Mouse (Mus musculus) heart, adult 2 months (tissue): Measurements from ENCODE around the gene 2200002D01Rik.

Experiments used
- CTCF ChIP-seq: fragments of 200-600 bp; IDR thresholded peaks from 2 replicates; pipeline ENCODE4 v1.8.1; 2022; ENCODE audit warnings: antibody characterized with exemption, mild to moderate bottlenecking, moderate library complexity
- EP300 ChIP-seq: fragments of 200-500 bp; IDR thresholded peaks from 2 replicates; pipeline ENCODE4 v1.6.1; 2011; ENCODE audit warnings: low read depth, low read length, control low read depth; ENCODE audit not compliant: insufficient read depth
- POLR2A ChIP-seq: fragments of 200-500 bp; IDR thresholded peaks from 2 replicates; pipeline ENCODE4 v1.6.1; 2011; ENCODE audit warnings: mild to moderate bottlenecking, low read depth, low read length, control low read depth; ENCODE audit not compliant: insufficient read depth

DNA sequence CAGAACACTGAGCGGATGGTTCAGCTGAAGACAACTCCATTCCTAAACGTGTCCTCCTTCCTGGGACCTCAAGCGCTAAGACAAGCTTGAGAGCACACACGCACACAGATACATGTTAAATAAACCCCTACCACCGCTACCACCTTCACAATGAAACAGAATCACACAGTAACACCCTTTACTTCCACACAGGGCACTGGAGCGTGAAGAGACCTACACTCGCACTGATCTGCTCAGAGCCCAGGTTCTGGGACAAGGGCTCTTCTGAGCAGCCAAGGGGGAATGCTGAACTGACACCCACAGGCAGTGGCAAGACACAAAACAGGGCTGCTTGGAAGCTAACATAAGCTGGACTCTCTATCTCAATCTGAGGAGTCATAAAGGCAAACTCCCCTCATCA, 17.4 kb upstream of the 2200002D01Rik start:
- no peak for TF ChIP-seq CTCF
- TF ChIP-seq EP300: no peak
- no peak for TF ChIP-seq POLR2A
